Mouse (Mus musculus) midbrain, embryonic 12.5 days (tissue): ENCODE data around the gene Dhx33. TPM values are rescaled to one million over a fixed set of nuclear protein-coding genes. Genes with fewer than 3 reads are reported as not detected.

Source experiments
- ATAC-seq: fragments of 200-750 bp; cut with Nextera tagmentation; 2 replicates; pipeline ENCODE4 v1.8.0; 2017; ENCODE audit warnings: low read depth, moderate TSS enrichment, moderate library complexity; ENCODE audit not compliant: low FRiP score
- H3K27ac ChIP-seq: fragments of 300-500 bp; sonication (generic); replicated peaks from 2 replicates; pipeline ENCODE4 v1.5.1; 2016; ENCODE audit warnings: mild to moderate bottlenecking
- H3K27me3 ChIP-seq: fragments of 300-500 bp; sonication (generic); 2 replicates; pipeline ENCODE4 v1.6.1; 2016; ENCODE audit warnings: mild to moderate bottlenecking
- H3K36me3 ChIP-seq: fragments of 300-500 bp; sonication (generic); 2 replicates; pipeline ENCODE4 v1.6.1; 2016
- H3K4me1 ChIP-seq: fragments of 300-500 bp; sonication (generic); 2 replicates; pipeline ENCODE4 v1.6.1; 2016
- H3K4me2 ChIP-seq: fragments of 300-500 bp; sonication (generic); replicated peaks from 2 replicates; pipeline ENCODE4 v1.6.1; 2016; ENCODE audit warnings: mild to moderate bottlenecking, moderate library complexity
- H3K4me3 ChIP-seq: fragments of 300-500 bp; sonication (generic); 2 replicates; pipeline ENCODE4 v1.5.1; 2016; ENCODE audit warnings: mild to moderate bottlenecking
- H3K9ac ChIP-seq: fragments of 300-500 bp; sonication (generic); replicated peaks from 2 replicates; pipeline ENCODE4 v1.6.1; 2016; ENCODE audit warnings: mild to moderate bottlenecking, moderate library complexity
- H3K9me3 ChIP-seq: fragments of 300-500 bp; sonication (generic); 2 replicates; pipeline ENCODE4 v1.6.1; 2016; ENCODE audit warnings: mild to moderate bottlenecking
- WGBS: fragments of 180-500 bp; shearing (Covaris S2); methylation state at CpG from one replicate; pipeline ENCODE4 v1.1.7; 2016; 5-methylcytosine and 5-hydroxymethylcytosine counted together
- polyA plus RNA-seq: library from polyadenylated mRNA; unstranded; fragments of >200 nt; fragmentation: Nextera tagmentation; extraction: Ambion mirVana; gene quantifications from 2 replicates; pipeline ENCODE4 v1.2.1, GENCODE M21; 2016

Dhx33 gene
- 19.3 and 20.0 TPM in 2 replicates for polyA plus RNA-seq

GRCm38 (mm10) chr11:71004316-71004773 lies at the start of gene Dhx33:
Dhx33 (minus strand) TSS chr11:71004437.
- under 1% methylated on average over 35 of the region's 35 CpGs for WGBS
- no peaks in the 10 kb centered on the region for H3K9me3 ChIP-seq
- H3K9ac ChIP-seq: peak within 1 kb of the TSS; percentile 79
- H3K36me3 ChIP-seq: peaks cover 16% of the 10 kb centered on the region
- peak within 1 kb of the TSS; percentile 92 for H3K4me3 ChIP-seq
- no peaks in the 10 kb centered on the region for H3K27me3 ChIP-seq
- peak; percentile 98 for ATAC-seq
- peaks cover 16% of the 10 kb centered on the region for H3K4me1 ChIP-seq
- H3K4me2 ChIP-seq: peak within 1 kb of the TSS; percentile 94
- H3K27ac ChIP-seq: peak within 1 kb of the TSS; percentile 78

- Histone ChIP-seq H3K27me3 (no peaks in the 10 kb centered on the region), H3K36me3 (no peaks in the 10 kb centered on the region), H3K4me3 (no peak overlapping the region), H3K9me3 (no peaks in the 10 kb centered on the region), H3K4me1 (no peaks in the 10 kb centered on the region), H3K9ac (no peak overlapping the region), H3K27ac (no peak overlapping the region), H3K4me2 (no peak overlapping the region)
- 3% methylated on average over 1 of the region's 1 CpGs for WGBS
- no peak for ATAC-seq
These were observed 48.3 kb upstream of the Dhx33 start for GRCm38 (mm10) chr11:71052554-71052953.

- Histone ChIP-seq H3K36me3 (no peaks in the 10 kb centered on the region), H3K27ac (no peak overlapping the region), H3K9ac (no peak overlapping the region), H3K4me1 (no peaks in the 10 kb centered on the region), H3K27me3 (no peaks in the 10 kb centered on the region), H3K4me2 (no peak overlapping the region), H3K4me3 (no peak overlapping the region), H3K9me3 (no peaks in the 10 kb centered on the region)
- ATAC-seq: no peak
- 92% methylated on average over 5 of the region's 5 CpGs for WGBS
These were observed 35.5 kb upstream of the Dhx33 start for GRCm38 (mm10) chr11:71039526-71040298.

- Histone ChIP-seq H3K9ac (peak within 1 kb of the TSS; percentile 85), H3K36me3 (0 out of 2 replicates have a peak, but pooled peaks cover under 1% of the 10 kb centered on the region), H3K4me3 (peak within 1 kb of the TSS; percentile 74), H3K27me3 (no peaks in the 10 kb centered on the region), H3K27ac (peak within 1 kb of the TSS; percentile 95), H3K4me1 (peaks cover 25% of the 10 kb centered on the region), H3K4me2 (peak within 1 kb of the TSS; percentile 64), H3K9me3 (no peaks in the 10 kb centered on the region)
- WGBS: under 1% methylated on average over 29 of the region's 31 CpGs
- ATAC-seq: peak; percentile 97
These were observed 29.0 kb upstream of the Dhx33 start, which contains the start of gene 6330403K07Rik for GRCm38 (mm10) chr11:71033163-71033761. 6330403K07Rik (minus strand) TSS chr11:71033513.

GRCm38 (mm10) chr11:71032491-71033162 lies 28.4 kb upstream of the Dhx33 start:
- peak overlapping the region; percentile 95 for H3K27ac ChIP-seq
- peak overlapping the region; percentile 74 for H3K4me3 ChIP-seq
- peaks cover 6% of the 10 kb centered on the region for H3K36me3 ChIP-seq
- 3% methylated on average over 26 of the region's 26 CpGs for WGBS
- peak overlapping the region; percentile 85 for H3K9ac ChIP-seq
- no peaks in the 10 kb centered on the region for H3K27me3 ChIP-seq
- peak overlapping the region; percentile 64 for H3K4me2 ChIP-seq
- ATAC-seq: peak; percentile 13; the same call in 1 of the 2 replicates
- H3K4me1 ChIP-seq: peaks cover 25% of the 10 kb centered on the region
- no peaks in the 10 kb centered on the region for H3K9me3 ChIP-seq

- peak overlapping the region; percentile 85 for H3K9ac ChIP-seq
- H3K27ac ChIP-seq: peak overlapping the region; percentile 95
- peaks cover 12% of the 10 kb centered on the region for H3K36me3 ChIP-seq
- no peaks in the 10 kb centered on the region for H3K27me3 ChIP-seq
- no peaks in the 10 kb centered on the region for H3K9me3 ChIP-seq
- WGBS: 59% methylated on average over 7 of the region's 7 CpGs
- H3K4me3 ChIP-seq: peak overlapping the region; percentile 74
- H3K4me1 ChIP-seq: peaks cover 25% of the 10 kb centered on the region
- peak overlapping the region; percentile 64 for H3K4me2 ChIP-seq
- no peak for ATAC-seq
These were observed 27.8 kb upstream of the Dhx33 start for GRCm38 (mm10) chr11:71032070-71032469.

GRCm38 (mm10) chr11:71029403-71030118 lies 25.3 kb upstream of the Dhx33 start:
- Histone ChIP-seq H3K4me1 (peaks cover 25% of the 10 kb centered on the region), H3K27ac (no peak overlapping the region), H3K36me3 (peaks cover 37% of the 10 kb centered on the region), H3K4me2 (no peak overlapping the region), H3K27me3 (no peaks in the 10 kb centered on the region), H3K9ac (no peak overlapping the region), H3K9me3 (no peaks in the 10 kb centered on the region), H3K4me3 (no peak overlapping the region)
- ATAC-seq: no peak
- WGBS: 76% methylated on average over 3 of the region's 3 CpGs

- WGBS: 89% methylated on average over 3 of the region's 3 CpGs
- no peaks in the 10 kb centered on the region for H3K9me3 ChIP-seq
- H3K27me3 ChIP-seq: no peaks in the 10 kb centered on the region
- no peak overlapping the region for H3K4me2 ChIP-seq
- H3K27ac ChIP-seq: no peak overlapping the region
- no peak overlapping the region for H3K9ac ChIP-seq
- H3K4me1 ChIP-seq: peaks cover 18% of the 10 kb centered on the region
- peaks cover 43% of the 10 kb centered on the region for H3K36me3 ChIP-seq
- no peak for ATAC-seq
- H3K4me3 ChIP-seq: no peak overlapping the region
These were observed 24.0 kb upstream of the Dhx33 start for GRCm38 (mm10) chr11:71028280-71028679.

- Histone ChIP-seq H3K9me3 (no peaks in the 10 kb centered on the region), H3K9ac (peak within 1 kb of the TSS; percentile 79), H3K4me2 (peak within 1 kb of the TSS; percentile 83), H3K27me3 (no peaks in the 10 kb centered on the region), H3K36me3 (peaks cover 25% of the 10 kb centered on the region), H3K4me3 (peak within 1 kb of the TSS; percentile 87), H3K4me1 (peaks cover 38% of the 10 kb centered on the region), H3K27ac (peak within 1 kb of the TSS; percentile 85)
- ATAC-seq: peak; percentile 100
- under 1% methylated on average over 71 of the region's 71 CpGs for WGBS
These were observed 15.2 kb upstream of the Dhx33 start, which contains the start of the genes Mis12 and Derl2 for GRCm38 (mm10) chr11:71019201-71020068. Mis12 (plus strand) TSS chr11:71019611. Derl2 (minus strand) TSS chr11:71019841.

GRCm38 (mm10) chr11:71018416-71019200 lies 14.4 kb upstream of the Dhx33 start:
- H3K36me3 ChIP-seq: peaks cover 24% of the 10 kb centered on the region
- H3K27me3 ChIP-seq: no peaks in the 10 kb centered on the region
- H3K27ac ChIP-seq: peak overlapping the region; percentile 75
- ATAC-seq: peak; percentile 32
- WGBS: 6% methylated on average over 28 of the region's 28 CpGs
- H3K4me1 ChIP-seq: peaks cover 38% of the 10 kb centered on the region
- peak overlapping the region; percentile 83 for H3K4me2 ChIP-seq
- H3K9ac ChIP-seq: peak overlapping the region; percentile 79
- no peaks in the 10 kb centered on the region for H3K9me3 ChIP-seq
- peak overlapping the region; percentile 87 for H3K4me3 ChIP-seq
